Mouse (Mus musculus) CH12.LX (cell line): ENCODE data around the gene Srsf5. TPM values are rescaled to one million over a fixed set of nuclear protein-coding genes. Genes with fewer than 3 reads are reported as not detected.

Source experiments
- DNase-seq: peaks from one replicate; pipeline ENCODE4 v3.0.0-alpha.2; 2013; ENCODE audit errors: extremely low read depth
- H3K27ac ChIP-seq: 2 replicates; pipeline ENCODE4 v1.5.1; 2012; ENCODE audit warnings: low read depth, mild to moderate bottlenecking, control low read depth, moderate library complexity; ENCODE audit not compliant: insufficient read depth
- H3K27me3 ChIP-seq: replicated peaks from 2 replicates; pipeline ENCODE3; 2012; ENCODE audit warnings: inconsistent platforms
- H3K36me3 ChIP-seq, 2 experiments: replicated peaks in 1 of 2; 2 replicates each; pipeline versions ENCODE3 to v1.6.1; 2012; ENCODE audit warnings: inconsistent platforms in 1 of 2, low read length in 1 of 2, mild to moderate bottlenecking in 1 of 2, mixed read lengths in 1 of 2, moderate library complexity in 1 of 2; ENCODE audit not compliant: control insufficient read depth in 1 of 2, insufficient read depth in 1 of 2
- H3K4me1 ChIP-seq, 2 experiments: 2 replicates each; pipeline ENCODE4 v1.6.1; 2012; ENCODE audit warnings: inconsistent platforms in 1 of 2, moderate library complexity in 1 of 2; ENCODE audit not compliant: insufficient read depth in 2 of 2, control insufficient read depth in 1 of 2
- H3K4me2 ChIP-seq: 2 replicates; pipeline ENCODE4 v1.6.1; 2012; ENCODE audit warnings: low read depth, mild to moderate bottlenecking, control low read depth; ENCODE audit not compliant: poor library complexity, insufficient read depth, severe bottlenecking
- H3K4me3 ChIP-seq, 3 experiments: fragments of 150-350 bp in 1 of 3; sonication (generic) in 1 of 3; replicated peaks in 1 of 3; 2 replicates each; pipeline versions ENCODE3 to v1.5.1; 2011 to 2012; ENCODE audit warnings: low read depth in 2 of 3, low read length in 2 of 3, mild to moderate bottlenecking in 2 of 3, moderate library complexity in 2 of 3, control low read depth in 1 of 3, improper control_type of control experiment in 1 of 3, inconsistent platforms in 1 of 3, mixed read lengths in 1 of 3; ENCODE audit not compliant: poor library complexity in 1 of 3
- H3K79me2 ChIP-seq: replicated peaks from 2 replicates; pipeline ENCODE4 v1.6.1; 2012; ENCODE audit warnings: mild to moderate bottlenecking, moderate library complexity; ENCODE audit not compliant: control insufficient read depth, poor library complexity, insufficient read depth, severe bottlenecking; ENCODE audit errors: extremely low read depth
- H3K9ac ChIP-seq: 2 replicates; pipeline ENCODE4 v1.6.1; 2012; ENCODE audit warnings: low read depth, mild to moderate bottlenecking, control low read depth, moderate library complexity; ENCODE audit not compliant: insufficient read depth
- H3K9me3 ChIP-seq: replicated peaks from 2 replicates; pipeline ENCODE3; 2012; ENCODE audit warnings: low read length, inconsistent platforms, mixed read lengths
- CTCF ChIP-seq, 2 experiments: IDR thresholded peaks in 1 of 2; conservative IDR thresholded peaks in 1 of 2; 2 replicates each; pipeline ENCODE4 v1.5.1; 2011 to 2012; ENCODE audit warnings: low read depth in 2 of 2, low read length in 2 of 2, improper control_type of control experiment in 1 of 2, inconsistent platforms in 1 of 2, mild to moderate bottlenecking in 1 of 2, moderate library complexity in 1 of 2
- E2F4 ChIP-seq: IDR thresholded peaks from 2 replicates; pipeline ENCODE4 v1.6.1; 2011; ENCODE audit warnings: low read depth, low read length, improper control_type of control experiment; ENCODE audit not compliant: insufficient replicate concordance
- EP300 ChIP-seq: IDR thresholded peaks from 2 replicates; pipeline ENCODE4 v1.6.1; 2011; ENCODE audit warnings: low read length, improper control_type of control experiment
- ETS1 ChIP-seq: conservative IDR thresholded peaks from 2 replicates; pipeline ENCODE4 v1.6.1; 2012; ENCODE audit warnings: low read depth, mild to moderate bottlenecking, inconsistent platforms, low read length, improper control_type of control experiment, moderate library complexity
- GABPA ChIP-seq: IDR thresholded peaks from 2 replicates; pipeline ENCODE4 v1.6.1; 2012; ENCODE audit warnings: low read depth, low read length, improper control_type of control experiment, inconsistent platforms; ENCODE audit not compliant: insufficient replicate concordance
- JUN ChIP-seq: IDR thresholded peaks from 2 replicates; pipeline ENCODE4 v1.6.1; 2011; ENCODE audit warnings: low read depth, mild to moderate bottlenecking, low read length, improper control_type of control experiment, moderate library complexity; ENCODE audit not compliant: insufficient read depth
- MAX ChIP-seq: IDR thresholded peaks from 2 replicates; pipeline ENCODE4 v1.6.1; 2011; ENCODE audit warnings: low read length, improper control_type of control experiment
- ZKSCAN1 ChIP-seq: IDR thresholded peaks from 2 replicates; pipeline ENCODE4 v1.6.1; 2012; ENCODE audit warnings: low read depth, inconsistent platforms, low read length, improper control_type of control experiment, borderline replicate concordance
- ZMIZ1 ChIP-seq: IDR thresholded peaks from 2 replicates; pipeline ENCODE4 v1.6.1; 2012; ENCODE audit warnings: low read depth, mild to moderate bottlenecking, inconsistent platforms, low read length, improper control_type of control experiment
- dilution Hi-C: fragments of 300-500 bp; cut with MboI; formaldehyde crosslinking; loops from 2 replicates; pipeline ENCODE4 v1.14.3; 2020; ENCODE audit warnings: low sequenced_read_pairs; ENCODE audit not compliant: extremely low pct_unique_long_range_greater_than_20kb, extremely low pct_ligation_motif_present
- in situ Hi-C: fragments of 300-500 bp; cut with MboI; formaldehyde crosslinking; loops from 3 replicates; pipeline ENCODE4 v1.14.3; 2019; ENCODE audit warnings: low sequenced_read_pairs, low pct_ligation_motif_present, low pct_unique_long_range_greater_than_20kb, mixed read lengths
- polyA plus RNA-seq: library from polyadenylated mRNA; unstranded; fragments of >175 nt; gene quantifications from 2 replicates; pipeline ENCODE4 v1.2.1, GENCODE M21; 2012; ENCODE audit warnings: low read depth; ENCODE audit not compliant: insufficient read length
- total RNA-seq, 2 experiments: library from RNA; depleted of rRNA; stranded (reverse); fragments of 300-350 nt in 1 of 2; fragments of >200 nt in 1 of 2; gene quantifications; 2 replicates each; pipeline ENCODE4 v1.2.3; 2012 to 2014

Srsf5 gene
- total and polyA plus RNA-seq, 3 experiments, result 260 to 549 (median 459) TPM

DNA sequence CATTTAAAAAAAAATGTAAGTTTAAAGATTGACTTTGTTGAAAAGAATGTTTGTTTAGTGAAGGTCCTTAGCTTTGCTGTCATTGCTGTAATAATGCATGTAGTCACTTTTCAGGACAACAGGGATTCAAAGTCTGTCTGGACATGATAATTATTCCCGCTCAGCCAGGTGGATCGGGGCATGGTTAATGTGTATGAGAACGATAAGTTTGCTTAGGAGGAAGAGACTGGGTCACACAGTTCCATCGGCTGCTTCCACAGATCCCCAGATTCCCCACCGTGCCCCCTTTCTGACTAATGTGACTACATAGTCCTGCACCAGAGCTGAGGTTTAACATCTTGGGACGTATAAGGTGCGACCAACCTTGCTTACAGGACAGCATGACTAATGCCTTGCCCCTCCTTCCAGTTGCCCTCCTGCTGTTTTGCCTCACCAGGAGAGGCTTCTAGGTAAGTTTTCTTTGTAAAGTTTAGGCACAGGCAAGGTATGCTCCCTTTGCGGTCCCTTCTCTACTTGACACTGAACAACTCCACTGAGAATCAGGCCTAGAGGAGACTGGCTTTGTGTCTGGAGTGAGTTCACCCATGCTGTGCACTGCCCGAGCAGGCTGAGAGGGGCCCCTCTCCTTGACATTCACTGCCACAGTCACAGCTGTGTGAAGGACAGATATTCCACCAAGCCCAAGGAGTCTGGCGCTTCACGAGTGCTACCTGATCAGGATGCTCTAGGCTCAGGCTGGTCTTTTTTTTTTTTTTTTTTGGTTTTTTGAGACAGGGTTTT, 20.9 kb downstream of the Srsf5 start:
- H3K9ac ChIP-seq, result no peak overlapping the region
- dilution Hi-C loops, result no loop called here
- H3K79me2 ChIP-seq, result no peaks in the 10 kb centered on the region

DNA sequence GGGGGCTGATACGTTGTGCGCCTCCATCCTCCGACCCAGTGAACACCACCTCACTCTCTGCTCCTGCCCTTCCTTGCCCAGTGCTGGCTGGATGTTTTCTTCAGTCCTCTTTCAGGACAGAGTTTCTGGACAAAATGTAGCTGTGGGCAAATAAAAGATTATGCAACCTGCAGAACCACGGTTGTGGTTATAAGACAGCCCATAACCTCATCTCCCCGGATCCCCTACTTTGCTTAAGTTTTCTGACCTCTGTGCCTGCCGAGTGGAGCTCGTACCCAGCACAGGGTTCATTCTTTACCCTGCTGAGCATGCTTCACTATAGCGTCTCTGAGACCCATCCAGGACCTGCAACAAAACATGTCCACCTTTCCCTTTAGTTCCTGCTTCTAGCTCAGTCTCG, 22.6 kb downstream of the Srsf5 start:
- no peaks in the 10 kb centered on the region for H3K79me2 ChIP-seq
- dilution Hi-C loops (no loop called here), in situ Hi-C loops (no loop called here)
- H3K4me2 ChIP-seq, result no peak overlapping the region
- no peaks in the 10 kb centered on the region for H3K4me1 ChIP-seq
- no peaks in the 10 kb centered on the region for H3K27me3 ChIP-seq
- peaks cover 0 to 4% of the 10 kb centered on the region in 2 experiments for H3K36me3 ChIP-seq
- TF ChIP-seq EP300, result no peak
- TF ChIP-seq ZMIZ1, result no peak
- TF ChIP-seq E2F4, result no peak
- TF ChIP-seq MAX, result no peak
- TF ChIP-seq GABPA, result no peak
- no peak for TF ChIP-seq JUN
- no peak for DNase-seq
- no peak overlapping the region for H3K27ac ChIP-seq
- H3K9ac ChIP-seq, result no peak overlapping the region
- no peak overlapping the region for H3K4me3 ChIP-seq
- H3K9me3 ChIP-seq, result peaks cover 4% of the 10 kb centered on the region

More for the DNA sequence above, 20.9 kb downstream of the Srsf5 start:
- Histone ChIP-seq H3K9me3 (peaks cover 4% of the 10 kb centered on the region), H3K36me3 (peaks cover 0 to 11% of the 10 kb centered on the region in 2 experiments), H3K27me3 (no peaks in the 10 kb centered on the region), H3K4me1 (no peaks in the 10 kb centered on the region), H3K4me3 (no peak overlapping the region), H3K4me2 (no peak overlapping the region), H3K27ac (no peak overlapping the region)
- in situ Hi-C loops, result no loop called here
- DNase-seq, result no peak
- no peak for TF ChIP-seq JUN
- TF ChIP-seq ETS1, result no peak
- TF ChIP-seq ZKSCAN1, result no peak

DNA sequence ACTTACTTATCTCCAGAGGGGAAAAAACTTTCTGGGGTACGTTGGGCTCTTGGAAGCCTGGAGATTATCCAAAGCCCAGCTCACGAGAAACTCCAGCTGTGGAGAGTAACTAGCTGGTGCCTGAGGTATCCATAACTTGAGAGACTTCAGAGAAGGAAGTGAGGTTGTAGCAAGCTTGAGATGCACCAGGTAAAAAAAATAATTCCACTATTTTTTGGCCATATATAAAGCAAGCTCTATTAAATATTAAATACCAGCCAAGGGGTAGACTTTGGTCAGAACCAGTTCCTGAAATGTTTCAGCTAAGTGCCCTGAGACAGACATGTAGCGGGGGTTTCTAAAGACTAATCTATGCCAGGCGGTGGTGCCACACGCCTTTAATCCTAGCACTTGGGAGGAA, 23.3 kb downstream of the Srsf5 start, which contains the start of gene Slc10a1:
Gene Slc10a1, minus strand, starts transcription at position 101 of the 400 bp plus-strand sequence.
- no peak within 1 kb of the TSS for H3K4me3 ChIP-seq
- no peaks in the 10 kb centered on the region for H3K27me3 ChIP-seq
- no peak for TF ChIP-seq EP300
- TF ChIP-seq CTCF (conservative IDR thresholded peaks at IDR 0.05 in 1 of 2, IDR thresholded peaks at IDR 0.05 in 1 of 2; ENCODE audit: low read depth in 2 of 2, low read length in 2 of 2), result no peak
- H3K4me1 ChIP-seq, result no peaks in the 10 kb centered on the region
- H3K9me3 ChIP-seq, result peaks cover 4% of the 10 kb centered on the region
- no peak within 1 kb of the TSS for H3K9ac ChIP-seq
- H3K79me2 ChIP-seq, result no peaks in the 10 kb centered on the region
- H3K4me2 ChIP-seq, result no peak within 1 kb of the TSS
- no peak for DNase-seq
- in situ Hi-C loops (no loop called here), dilution Hi-C loops (no loop called here)
- peaks cover 0 to 4% of the 10 kb centered on the region in 2 experiments for H3K36me3 ChIP-seq
- H3K27ac ChIP-seq, result no peak within 1 kb of the TSS
